Comparison of ENCODE assay signal across 24 mouse cellular contexts in the genomic region with DNA sequence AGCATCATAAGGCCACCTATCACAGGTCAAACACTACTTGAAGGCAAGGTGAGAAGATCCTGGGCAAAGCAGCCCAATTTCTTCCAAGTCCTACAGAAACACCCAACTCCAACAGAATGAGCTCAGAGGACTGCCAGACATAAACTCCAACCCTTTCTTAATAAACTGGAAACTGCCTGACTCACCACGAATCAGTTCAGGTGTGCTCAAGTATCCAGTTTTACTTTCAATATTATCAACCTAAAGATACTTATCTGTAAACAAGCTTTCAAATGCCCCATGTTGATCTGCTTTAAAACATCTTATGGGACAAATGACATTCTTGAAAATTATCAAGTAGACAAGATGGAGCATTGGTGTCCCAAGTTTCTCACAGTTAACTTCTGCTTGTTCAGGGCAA. TPM values are rescaled to one million over a fixed set of nuclear protein-coding genes. Genes with fewer than 3 reads are reported as not detected.
DNase-seq lines count a peak whose midpoint lies in the region; ATAC-seq and TF ChIP-seq lines count a peak whose summit lies in the region.
"Had no signal": no experiment of that assay in that cellular context is flagged by ENCODE, and none has a peak within 500 bp of the region (broad histone marks: within the 10 kb centered on the region; RNA-seq: fewer than 3 reads in every experiment).

No protein-coding gene starts in this region.

- peaks cover 15% of the 10 kb centered on the region for H3K36me3 ChIP-seq in liver, embryonic 13.5 days
- H3K36me3 ChIP-seq in liver, postnatal 0 days (replicated peaks; ENCODE audit: insufficient read depth, low read length), result peaks cover 15% of the 10 kb centered on the region
- H3K36me3 ChIP-seq in small intestine, adult 2 months (ENCODE audit: control insufficient read depth, insufficient read depth, low read length), result peaks cover 5% of the 10 kb centered on the region; the same call in 1 of the 2 replicates
- H3K36me3 ChIP-seq: hindbrain, embryonic 13.5 days had no signal

- H3K4me3 ChIP-seq in liver, embryonic 13.5 days (replicated peaks), result no peak overlapping the region
- H3K4me3 ChIP-seq in liver, postnatal 0 days (ENCODE audit: low read depth, low read length), result no peak overlapping the region
- no peak overlapping the region for H3K4me3 ChIP-seq in small intestine, adult 2 months (ENCODE audit: low read depth, low read length)
- H3K4me3 ChIP-seq: embryonic facial prominence, embryonic 15.5 days; erythroblast, embryonic 14.5 days; forebrain, embryonic 10.5 days; heart, embryonic 10.5 days; hindbrain, embryonic 13.5 days had no signal

- no peak overlapping the region for H3K4me2 ChIP-seq in liver, embryonic 13.5 days
- no peak overlapping the region for H3K4me2 ChIP-seq in liver, postnatal 0 days (ENCODE audit: low read depth, low read length)
- H3K4me2 ChIP-seq: embryonic facial prominence, embryonic 15.5 days; hindbrain, embryonic 13.5 days had no signal

- H3K4me1 ChIP-seq in liver, embryonic 13.5 days (replicated peaks), result peaks cover 82% of the 10 kb centered on the region
- H3K4me1 ChIP-seq in liver, postnatal 0 days (ENCODE audit: insufficient read depth), result peaks cover 53% of the 10 kb centered on the region
- peaks cover 39% of the 10 kb centered on the region for H3K4me1 ChIP-seq in small intestine, adult 2 months (ENCODE audit: control insufficient read depth, insufficient read depth, insufficient read length, low read length)

- TF ChIP-seq EP300 in liver, postnatal 0 days (IDR thresholded peaks at IDR 0.05; ENCODE audit: low read depth), result no peak

- H3K9ac ChIP-seq in liver, embryonic 13.5 days, result no peak overlapping the region
- no peak overlapping the region for H3K9ac ChIP-seq in liver, postnatal 0 days (replicated peaks)
- H3K9ac ChIP-seq: embryonic facial prominence, embryonic 15.5 days; hindbrain, embryonic 13.5 days had no signal

- TF ChIP-seq CTCF in liver, postnatal 0 days (IDR thresholded peaks at IDR 0.05; ENCODE audit: low read depth), result no peak
- no peak for TF ChIP-seq CTCF in small intestine, adult 2 months (IDR thresholded peaks at IDR 0.05; ENCODE audit: extremely low read depth, insufficient read length, insufficient replicate concordance, low read depth, low read length)

- no peak for TF ChIP-seq POLR2A in small intestine, adult 2 months (IDR thresholded peaks at IDR 0.05; ENCODE audit: low read depth, low read length)

- DNase-seq in liver, embryonic 13.5 days, result no peak
- no peak for DNase-seq in liver, postnatal 0 days
- peak; percentile 65 for DNase-seq in CD4-positive helper T cell, adult 2 months (ENCODE audit: low read depth, low spot score)
- no peak for DNase-seq in heart, postnatal 14 days
- DNase-seq in left cerebral cortex, adult 8-10 months (ENCODE audit: low spot score in 2 of 2), result no peak
- DNase-seq: adrenal gland, adult 8-10 months; cerebellum, adult 11 months; cerebellum, adult 8-10 months; cerebellum, postnatal 14 days; embryo, embryonic 11 days; gastrocnemius, postnatal 10 days; heart, adult 18-20 months; heart, postnatal 10 days had no signal

- no peaks in the 10 kb centered on the region for H3K9me3 ChIP-seq in liver, embryonic 13.5 days (replicated peaks)
- H3K9me3 ChIP-seq in liver, postnatal 0 days (ENCODE audit: low read length), result no peaks in the 10 kb centered on the region
- H3K9me3 ChIP-seq: embryonic facial prominence, embryonic 15.5 days; forebrain, embryonic 10.5 days; heart, embryonic 10.5 days; hindbrain, embryonic 13.5 days had no signal

- H3K27me3 ChIP-seq in liver, embryonic 13.5 days, result no peaks in the 10 kb centered on the region
- no peaks in the 10 kb centered on the region for H3K27me3 ChIP-seq in liver, postnatal 0 days (ENCODE audit: insufficient read depth, low read length)
- no peaks in the 10 kb centered on the region for H3K27me3 ChIP-seq in small intestine, adult 2 months (ENCODE audit: control insufficient read depth, insufficient read depth, low read length)
- H3K27me3 ChIP-seq: CH12.LX; embryonic facial prominence, embryonic 15.5 days; hindbrain, embryonic 13.5 days; Patski had no signal

- no peak for ATAC-seq in liver, embryonic 13.5 days (ENCODE audit: low read depth)
- ATAC-seq in liver, postnatal 0 days, result no peak
- ATAC-seq in activated CD4-positive, CD25-positive, alpha-beta regulatory T cell, adult 4 months, result peak; percentile 50
- ATAC-seq: forebrain, embryonic 14.5 days; hindbrain, postnatal 0 days; Patski had no signal

- 0 out of 2 replicates have a peak overlapping the region, but pooled peaks have one; percentile 16 for H3K27ac ChIP-seq in liver, embryonic 13.5 days
- H3K27ac ChIP-seq in liver, postnatal 0 days (ENCODE audit: low read depth), result no peak overlapping the region
- peak overlapping the region; percentile 35 for H3K27ac ChIP-seq in small intestine, adult 2 months (ENCODE audit: insufficient read depth, low read depth, low read length)
- H3K27ac ChIP-seq: embryonic facial prominence, embryonic 15.5 days; heart, embryonic 10.5 days; hindbrain, embryonic 13.5 days; hindbrain, postnatal 0 days had no signal

- whole genome bisulfite sequencing in liver, embryonic 13.5 days (ENCODE audit: insufficient replicate concordance), result 72% methylated on average over 1 of the region's 1 CpGs
- 76% methylated on average over 1 of the region's 1 CpGs for WGBS in liver, postnatal 0 days (ENCODE audit: insufficient replicate concordance)
- 13% methylated on average over 1 of the region's 1 CpGs for WGBS in small intestine, adult 2 months

- intact Hi-C loops in heart, postnatal 14 days (cut with DNase I), result no loop called here

RNA-seq across cellular contexts. Expression of gene Zfp217, which starts 21.6 kb away (rescaled TPM):
- 3.6 and 3.7 TPM in 2 replicates for polyA plus RNA-seq in liver, embryonic 13.5 days (2015; fragmentation: Nextera tagmentation; extraction: Ambion mirVana)
- polyA plus RNA-seq in liver, postnatal 0 days (2015; fragmentation: Nextera tagmentation; extraction: Ambion mirVana), result 2.1 and 2.4 TPM in 2 replicates
- polyA plus RNA-seq in activated CD4-positive, CD25-positive, alpha-beta regulatory T cell, adult 4 months (2017; shearing (Covaris generic)), result 10 to 100 TPM in 1 of 2 experiments, 1 to 10 TPM in 1; 9.1 to 10.4 TPM
- 5.2 and 10.4 TPM in 2 replicates for polyA plus RNA-seq in small intestine, adult 2 months (2012; rRNA removed)
- 10 to 100 TPM; 14.3 to 17.1 TPM for total RNA-seq in heart, postnatal 14 days (2021)
- total RNA-seq in left cerebral cortex, adult 8-10 months (2022), result 1 to 10 TPM; 2.5 to 4.4 (median 3.3) TPM
